Mouse (Mus musculus) left cerebral cortex, adult 11 months (tissue): ENCODE results near the gene Gm42957.
"Not testable (repeated sequence)": the region's sequence is repeated elsewhere in the genome, so short reads cannot be mapped to it uniquely, and the experiment has no call there.

Experiments
- DNase-seq: peaks from one replicate; pipeline ENCODE4 v3.0.0; 2022; ENCODE audit warnings: low spot score

Gene Gm42957

GRCm38 (mm10) chr3:96634928-96635879 is at the start of gene Gm42957, which contains the start of gene Pex11b:
Gm42957 (plus strand) TSS chr3:96635474.
Pex11b (plus strand) TSS chr3:96635376.
- DNase-seq, result peak; percentile 71

GRCm38 (mm10) chr3:96590657-96591056 is 44.6 kb upstream of the Gm42957 start:
- no peak for DNase-seq

- no peak for DNase-seq
Measured at GRCm38 (mm10) chr3:96593374-96593773, 41.9 kb upstream of the Gm42957 start.

- DNase-seq, result peak; percentile 90
Measured at GRCm38 (mm10) chr3:96593790-96594560, 41.3 kb upstream of the Gm42957 start, which contains the start of gene Polr3gl. Polr3gl (minus strand) TSS chr3:96594181.

GRCm38 (mm10) chr3:96594851-96595250 is 40.4 kb upstream of the Gm42957 start:
- DNase-seq, result no peak

GRCm38 (mm10) chr3:96595661-96596060 is 39.6 kb upstream of the Gm42957 start:
- no peak for DNase-seq

- DNase-seq, result peak; percentile 78
Measured at GRCm38 (mm10) chr3:96596228-96596707, 39.0 kb upstream of the Gm42957 start, which contains the start of gene Ankrd34a. Ankrd34a (plus strand) TSS chr3:96596636.

GRCm38 (mm10) chr3:96596855-96597254 is 38.4 kb upstream of the Gm42957 start:
- DNase-seq, result no peak

- no peak for DNase-seq
Measured at GRCm38 (mm10) chr3:96597435-96597891, 37.8 kb upstream of the Gm42957 start.

GRCm38 (mm10) chr3:96598156-96599068 is 36.9 kb upstream of the Gm42957 start:
- DNase-seq, result no peak

GRCm38 (mm10) chr3:96599069-96599393 is 36.2 kb upstream of the Gm42957 start:
- no peak for DNase-seq

GRCm38 (mm10) chr3:96599411-96599810 is 35.9 kb upstream of the Gm42957 start:
- no peak for DNase-seq

GRCm38 (mm10) chr3:96600639-96601250 is 34.5 kb upstream of the Gm42957 start, which contains the start of gene Lix1l:
Lix1l (plus strand) TSS chr3:96601149.
- DNase-seq, result peak; percentile 90

GRCm38 (mm10) chr3:96601251-96601787 is 34.0 kb upstream of the Gm42957 start:
- no peak for DNase-seq

- no peak for DNase-seq
Measured at GRCm38 (mm10) chr3:96601941-96602703, 33.2 kb upstream of the Gm42957 start.

GRCm38 (mm10) chr3:96602704-96603084 is 32.6 kb upstream of the Gm42957 start:
- DNase-seq, result no peak

GRCm38 (mm10) chr3:96603311-96603710 is 32.0 kb upstream of the Gm42957 start:
- DNase-seq, result no peak

GRCm38 (mm10) chr3:96606007-96606406 is 29.3 kb upstream of the Gm42957 start:
- not testable (repeated sequence) for DNase-seq

- no peak for DNase-seq
Measured at GRCm38 (mm10) chr3:96606618-96607017, 28.7 kb upstream of the Gm42957 start.

- DNase-seq, result no peak
Measured at GRCm38 (mm10) chr3:96617941-96618340, 17.3 kb upstream of the Gm42957 start.
